Mouse (Mus musculus) heart, embryonic 16.5 days (tissue): ENCODE measurements around the gene Pld5. TPM values are rescaled to one million over a fixed set of nuclear protein-coding genes. Genes with fewer than 3 reads are reported as not detected.
A peak's percentile ranks its signal among the peaks of the same experiment; 100 is the strongest.

Experiments used
- ATAC-seq: fragments of 200-750 bp; cut with Nextera tagmentation; replicated peaks from 2 replicates; pipeline ENCODE4 v1.8.0; 2017; ENCODE audit warnings: moderate number of reproducible peaks; ENCODE audit not compliant: insufficient read depth, low FRiP score; ENCODE audit errors: extremely low read depth
- H3K27ac ChIP-seq: fragments of 300-500 bp; sonication (generic); 2 replicates; pipeline ENCODE4 v1.5.1; 2014; ENCODE audit warnings: mild to moderate bottlenecking, low read length, control low read depth, moderate library complexity
- H3K27me3 ChIP-seq: fragments of 300-500 bp; sonication (generic); 2 replicates; pipeline ENCODE4 v1.6.1; 2014; ENCODE audit warnings: low read length, mixed read lengths; ENCODE audit not compliant: control insufficient read depth, insufficient read depth
- H3K36me3 ChIP-seq: fragments of 300-500 bp; sonication (generic); 2 replicates; pipeline ENCODE4 v1.6.1; 2014; ENCODE audit not compliant: control insufficient read depth, insufficient read depth
- H3K4me1 ChIP-seq: fragments of 300-500 bp; sonication (generic); 2 replicates; pipeline ENCODE4 v1.6.1; 2014; ENCODE audit warnings: low read length, mixed read lengths; ENCODE audit not compliant: control insufficient read depth, insufficient read depth
- H3K4me2 ChIP-seq: fragments of 300-500 bp; sonication (generic); 2 replicates; pipeline ENCODE4 v1.6.1; 2014; ENCODE audit warnings: low read depth, mild to moderate bottlenecking, control low read depth, low read length
- H3K4me3 ChIP-seq: fragments of 300-500 bp; sonication (generic); 2 replicates; pipeline ENCODE4 v1.5.1; 2014; ENCODE audit warnings: mild to moderate bottlenecking, control low read depth, low read length
- H3K9ac ChIP-seq: fragments of 300-500 bp; sonication (generic); 2 replicates; pipeline ENCODE4 v1.6.1; 2014; ENCODE audit warnings: low read length, control low read depth
- H3K9me3 ChIP-seq: fragments of 300-500 bp; sonication (generic); replicated peaks from 2 replicates; pipeline ENCODE4 v1.6.1; 2016; ENCODE audit warnings: low read length; ENCODE audit not compliant: control insufficient read depth
- WGBS: fragments of 180-500 bp; shearing (Covaris S2); extraction: QIAGEN DNeasy Blood & Tissue Kit; methylation state at CpG from one replicate; pipeline ENCODE4 v1.1.7; 2014; 5-methylcytosine and 5-hydroxymethylcytosine counted together
- polyA plus RNA-seq: library from polyadenylated mRNA; unstranded; fragments of >200 nt; fragmentation: Nextera tagmentation; extraction: Ambion mirVana; gene quantifications from 2 replicates; pipeline ENCODE4 v1.2.1, GENCODE M21; 2015

The Pld5 gene
- polyA plus RNA-seq, 1 experiment from 2014 or later: 0.59 TPM

- Histone ChIP-seq H3K4me1 (peaks cover 11% of the 10 kb centered on the region), H3K27me3 (peaks cover 27% of the 10 kb centered on the region; the same call in 1 of the 2 replicates), H3K4me3 (no peak overlapping the region), H3K4me2 (peak overlapping the region; percentile 51), H3K9ac (no peak overlapping the region), H3K36me3 (no peaks in the 10 kb centered on the region), H3K9me3 (0 out of 2 replicates have a peak, but pooled peaks cover 2% of the 10 kb centered on the region), H3K27ac (no peak overlapping the region)
- 9% methylated on average over 2 of the region's 2 CpGs for WGBS
- peak; percentile 41; the same call in 1 of the 2 replicates for ATAC-seq
These were observed 151.3 kb downstream of the Pld5 start for GRCm38 (mm10) chr1:176123781-176124180.

DNA sequence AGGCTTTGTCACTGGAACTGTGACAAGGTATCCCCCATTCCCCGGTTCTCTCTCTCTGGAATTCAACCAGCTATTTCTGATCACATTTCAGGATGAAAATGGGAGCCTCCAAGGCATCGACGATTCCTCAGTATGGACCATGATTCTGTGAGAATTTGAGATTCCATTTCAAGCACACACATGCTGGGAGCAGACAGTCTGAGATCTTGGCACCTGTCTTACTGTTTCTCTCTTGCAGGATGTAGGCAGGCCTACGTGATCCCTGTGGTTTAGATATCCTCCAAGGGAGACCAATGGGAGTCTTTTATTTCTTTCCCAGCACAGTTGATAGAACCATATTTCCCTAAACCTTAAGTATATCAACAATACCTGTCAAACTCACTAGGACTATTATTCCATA is 159.5 kb downstream of the Pld5 start:
- ATAC-seq: no peak
- H3K9ac ChIP-seq: no peak overlapping the region
- H3K4me1 ChIP-seq: no peaks in the 10 kb centered on the region
- H3K27me3 ChIP-seq: peaks cover 7% of the 10 kb centered on the region; the same call in 1 of the 2 replicates
- H3K4me2 ChIP-seq: no peak overlapping the region
- H3K36me3 ChIP-seq: no peaks in the 10 kb centered on the region
- H3K4me3 ChIP-seq: no peak overlapping the region
- H3K27ac ChIP-seq: no peak overlapping the region
- H3K9me3 ChIP-seq: no peaks in the 10 kb centered on the region
- 81% methylated on average over 4 of the region's 4 CpGs for WGBS

- Histone ChIP-seq H3K9me3 (no peaks in the 10 kb centered on the region), H3K27me3 (no peaks in the 10 kb centered on the region), H3K4me1 (no peaks in the 10 kb centered on the region), H3K36me3 (no peaks in the 10 kb centered on the region), H3K27ac (no peak overlapping the region), H3K4me3 (no peak overlapping the region), H3K9ac (no peak overlapping the region), H3K4me2 (no peak overlapping the region)
- WGBS: 48% methylated on average over 7 of the region's 7 CpGs
- ATAC-seq: no peak
These were observed 176.3 kb downstream of the Pld5 start for GRCm38 (mm10) chr1:176098685-176099320.

DNA sequence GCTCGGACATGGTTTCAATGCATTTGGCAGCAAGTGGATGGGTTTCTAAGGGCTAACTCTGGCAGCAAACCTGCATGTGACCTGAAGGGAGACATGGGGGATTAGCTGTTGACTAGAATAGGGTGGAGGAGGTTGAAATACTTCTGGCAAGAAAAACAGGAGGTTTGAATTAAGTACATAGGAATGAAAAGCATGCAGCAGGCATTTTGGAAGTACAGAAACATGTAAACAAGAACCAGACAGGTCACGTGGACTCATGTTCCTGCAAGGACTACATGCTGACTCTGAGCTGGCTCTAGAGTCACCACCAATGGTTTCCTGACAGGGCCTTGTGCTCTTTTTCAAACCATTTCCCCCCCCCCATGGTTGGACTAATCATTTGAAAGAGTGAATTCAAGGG is 183.0 kb downstream of the Pld5 start:
- H3K4me2 ChIP-seq: no peak overlapping the region
- no peak overlapping the region for H3K4me3 ChIP-seq
- no peaks in the 10 kb centered on the region for H3K36me3 ChIP-seq
- WGBS: 63% methylated on average over 2 of the region's 2 CpGs
- no peak for ATAC-seq
- no peaks in the 10 kb centered on the region for H3K9me3 ChIP-seq
- no peak overlapping the region for H3K9ac ChIP-seq
- H3K27ac ChIP-seq: no peak overlapping the region
- no peaks in the 10 kb centered on the region; the same call in 1 of the 2 replicates for H3K4me1 ChIP-seq
- no peaks in the 10 kb centered on the region for H3K27me3 ChIP-seq

DNA sequence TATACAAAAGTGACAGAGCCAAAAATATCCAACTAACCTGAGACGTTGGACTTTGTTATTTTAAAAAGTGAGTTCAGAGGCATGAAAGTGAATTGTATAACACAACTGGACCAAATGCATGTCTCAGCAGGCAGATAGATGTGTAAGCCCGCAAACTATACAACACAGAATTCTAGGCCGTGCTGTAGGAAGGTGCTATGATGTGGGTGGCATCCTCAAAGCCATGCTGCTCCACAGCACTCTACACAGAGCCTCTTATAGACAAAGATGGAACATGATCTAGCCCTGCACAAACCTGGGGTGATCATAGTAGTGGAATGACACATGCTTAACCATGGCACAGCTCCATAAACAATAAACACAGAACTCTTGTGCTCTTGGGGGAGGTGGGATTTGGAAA is 185.7 kb downstream of the Pld5 start:
- Histone ChIP-seq H3K27ac (no peak overlapping the region), H3K9me3 (no peaks in the 10 kb centered on the region), H3K4me1 (no peaks in the 10 kb centered on the region; the same call in 1 of the 2 replicates), H3K9ac (no peak overlapping the region), H3K4me3 (no peak overlapping the region), H3K27me3 (no peaks in the 10 kb centered on the region), H3K36me3 (no peaks in the 10 kb centered on the region), H3K4me2 (no peak overlapping the region)
- no peak for ATAC-seq
- WGBS: 68% methylated on average over 3 of the region's 3 CpGs

- ATAC-seq: no peak
- Histone ChIP-seq H3K27me3 (no peaks in the 10 kb centered on the region), H3K9ac (no peak overlapping the region), H3K36me3 (no peaks in the 10 kb centered on the region), H3K4me1 (no peaks in the 10 kb centered on the region), H3K4me2 (no peak overlapping the region), H3K27ac (no peak overlapping the region), H3K9me3 (no peaks in the 10 kb centered on the region), H3K4me3 (no peak overlapping the region)
- WGBS: 71% methylated on average over 13 of the region's 13 CpGs
These were observed 189.0 kb downstream of the Pld5 start for GRCm38 (mm10) chr1:176085952-176086648.

- Histone ChIP-seq H3K27me3 (no peaks in the 10 kb centered on the region), H3K36me3 (no peaks in the 10 kb centered on the region), H3K4me1 (0 out of 2 replicates have a peak, but pooled peaks cover 2% of the 10 kb centered on the region), H3K9ac (no peak overlapping the region), H3K4me2 (no peak overlapping the region), H3K9me3 (no peaks in the 10 kb centered on the region), H3K27ac (no peak overlapping the region), H3K4me3 (no peak overlapping the region)
- no peak for ATAC-seq
- WGBS: 51% methylated on average over 4 of the region's 4 CpGs
These were observed 192.8 kb downstream of the Pld5 start for GRCm38 (mm10) chr1:176082306-176082705.

- Histone ChIP-seq H3K4me1 (0 out of 2 replicates have a peak, but pooled peaks cover 2% of the 10 kb centered on the region), H3K27ac (no peak overlapping the region), H3K4me2 (no peak overlapping the region), H3K4me3 (no peak overlapping the region), H3K9me3 (no peaks in the 10 kb centered on the region), H3K9ac (no peak overlapping the region), H3K36me3 (no peaks in the 10 kb centered on the region), H3K27me3 (no peaks in the 10 kb centered on the region)
- WGBS: 77% methylated on average over 2 of the region's 2 CpGs
- no peak for ATAC-seq
These were observed 194.1 kb downstream of the Pld5 start for GRCm38 (mm10) chr1:176080969-176081368.

DNA sequence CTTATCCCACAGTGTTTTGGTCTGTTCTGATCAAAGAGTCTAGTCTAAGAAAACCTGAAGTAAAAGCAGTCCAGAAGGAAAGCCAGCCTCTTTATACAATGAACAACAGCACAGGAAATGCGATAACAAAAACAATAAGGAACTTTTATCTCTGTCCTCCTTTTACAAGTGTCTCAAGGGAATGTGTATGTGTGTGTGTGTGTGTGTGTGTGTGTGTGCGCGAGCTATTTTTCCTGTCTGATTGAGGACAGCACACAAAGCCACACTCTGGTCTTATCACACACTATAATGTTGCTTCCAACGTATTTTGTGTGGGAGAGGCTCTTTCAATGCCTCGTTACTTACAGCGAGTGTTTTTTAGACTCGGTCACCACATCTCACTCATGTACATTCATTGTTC is 196.7 kb downstream of the Pld5 start:
- Histone ChIP-seq H3K4me3 (no peak overlapping the region), H3K9ac (no peak overlapping the region), H3K36me3 (no peaks in the 10 kb centered on the region), H3K4me1 (peaks cover 12% of the 10 kb centered on the region), H3K27ac (no peak overlapping the region), H3K4me2 (no peak overlapping the region), H3K9me3 (no peaks in the 10 kb centered on the region), H3K27me3 (no peaks in the 10 kb centered on the region)
- 50% methylated on average over 7 of the region's 7 CpGs for WGBS
- no peak for ATAC-seq
